Mouse (Mus musculus) cortical plate, adult 2 months (tissue): ENCODE measurements at regions not wholly inside any gene's neighbourhood (a gene's known extent, or its start where the extent isn't known, plus 50 kb on each side); places are given as distances from the start of the nearest gene placed in this dataset.

Source experiments
- H3K27ac ChIP-seq: fragments of 200-500 bp; 2 replicates; pipeline ENCODE4 v1.5.1; 2012; ENCODE audit warnings: low read length, control low read depth, inconsistent platforms; ENCODE audit not compliant: insufficient read depth
- H3K4me1 ChIP-seq: fragments of 200-500 bp; 2 replicates; pipeline ENCODE4 v1.6.1; 2011; ENCODE audit warnings: low read length; ENCODE audit not compliant: control insufficient read depth, insufficient read depth
- H3K4me3 ChIP-seq: fragments of 200-500 bp; 2 replicates; pipeline ENCODE4 v1.5.1; 2011; ENCODE audit warnings: mild to moderate bottlenecking, low read length, control low read depth; ENCODE audit not compliant: insufficient read depth
- CTCF ChIP-seq: fragments of 200-500 bp; IDR thresholded peaks from 2 replicates; pipeline ENCODE4 v1.5.1; 2011; ENCODE audit warnings: mild to moderate bottlenecking, control low read depth, low read length; ENCODE audit not compliant: insufficient read depth; ENCODE audit errors: extremely low read depth
- POLR2A ChIP-seq: fragments of 200-500 bp; IDR thresholded peaks from 2 replicates; pipeline ENCODE4 v1.6.1; 2011; ENCODE audit warnings: mild to moderate bottlenecking, low read length, control low read depth; ENCODE audit not compliant: insufficient read depth; ENCODE audit errors: extremely low read depth

DNA sequence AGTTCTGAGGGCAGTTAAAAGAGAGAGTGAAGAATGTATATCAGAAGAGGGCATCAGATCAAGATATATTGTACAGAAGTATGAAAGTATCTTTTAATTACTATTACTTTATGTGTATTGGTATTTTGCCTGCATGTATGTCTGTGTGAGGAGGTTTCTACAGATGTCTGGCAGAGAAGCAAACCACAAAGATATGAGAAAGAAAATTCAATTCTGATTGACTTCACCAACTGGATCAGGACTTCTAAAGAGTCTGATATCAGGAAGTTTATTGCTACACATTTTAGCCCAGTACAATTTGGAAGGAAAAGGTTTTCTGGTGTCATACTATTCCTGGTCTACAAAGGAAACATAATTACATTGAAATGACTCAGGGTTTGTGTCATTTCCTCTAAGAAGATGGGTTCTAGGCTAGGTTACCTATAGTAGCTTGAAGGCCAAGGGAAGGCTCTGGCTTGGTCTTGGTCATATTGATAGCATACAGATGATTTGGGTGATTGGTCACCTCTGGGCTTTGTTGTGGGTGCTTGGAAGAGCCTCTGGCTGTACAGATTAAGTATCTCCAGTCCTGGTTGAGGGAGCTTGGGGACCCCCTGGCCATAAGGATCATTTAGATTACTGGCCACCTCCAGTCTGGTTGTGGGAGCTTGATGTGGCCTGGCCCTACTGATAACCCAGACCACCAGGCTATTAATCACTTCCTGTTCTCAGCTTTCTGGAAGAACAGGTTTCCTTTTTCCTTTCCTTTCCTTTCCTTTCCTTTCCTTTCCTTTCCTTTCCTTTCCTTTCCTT lies 275.1 kb upstream of the Pkn2 start:
- no peaks in the 10 kb centered on the region for H3K4me1 ChIP-seq
- H3K27ac ChIP-seq, result no peak overlapping the region
- TF ChIP-seq POLR2A (no peak), CTCF (no peak)
- no peak overlapping the region for H3K4me3 ChIP-seq

GRCm38 (mm10) chr3:143156174-143156573 lies 274.4 kb upstream of the Pkn2 start:
- TF ChIP-seq POLR2A (no peak), CTCF (no peak)
- H3K4me1 ChIP-seq, result no peaks in the 10 kb centered on the region
- no peak overlapping the region for H3K4me3 ChIP-seq
- H3K27ac ChIP-seq, result no peak overlapping the region

DNA sequence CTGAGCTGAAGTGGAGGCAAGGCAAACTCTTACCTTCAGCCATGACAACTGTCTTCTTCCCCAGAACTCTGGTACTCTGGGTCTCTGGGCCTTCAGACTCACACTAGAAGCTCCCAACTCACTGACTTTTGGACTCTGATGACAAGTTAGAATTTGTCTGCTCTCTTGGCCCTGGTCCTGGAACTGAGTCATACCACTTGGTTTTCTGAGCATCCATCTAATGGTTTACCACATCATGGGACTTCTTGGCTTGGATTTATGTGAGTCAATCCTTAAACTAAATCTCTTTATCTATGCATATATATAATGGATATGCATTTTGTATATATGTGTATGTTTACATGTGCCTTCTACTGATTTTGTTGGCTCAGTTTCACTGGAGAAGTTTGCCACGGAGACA lies 273.8 kb upstream of the Pkn2 start:
- no peaks in the 10 kb centered on the region for H3K4me1 ChIP-seq
- no peak for TF ChIP-seq CTCF
- no peak for TF ChIP-seq POLR2A
- no peak overlapping the region for H3K4me3 ChIP-seq
- H3K27ac ChIP-seq, result no peak overlapping the region

GRCm38 (mm10) chr3:143147471-143147870 lies 265.7 kb upstream of the Pkn2 start:
- no peak overlapping the region for H3K27ac ChIP-seq
- H3K4me3 ChIP-seq, result no peak overlapping the region
- TF ChIP-seq CTCF, result no peak
- no peak for TF ChIP-seq POLR2A
- H3K4me1 ChIP-seq, result no peaks in the 10 kb centered on the region

GRCm38 (mm10) chr3:143138952-143139351 lies 257.1 kb upstream of the Pkn2 start:
- Histone ChIP-seq H3K4me3 (no peak overlapping the region), H3K4me1 (no peaks in the 10 kb centered on the region), H3K27ac (no peak overlapping the region)
- no peak for TF ChIP-seq CTCF
- TF ChIP-seq POLR2A, result no peak

GRCm38 (mm10) chr3:143134528-143134927 lies 252.7 kb upstream of the Pkn2 start:
- Histone ChIP-seq H3K4me3 (no peak overlapping the region), H3K27ac (no peak overlapping the region), H3K4me1 (no peaks in the 10 kb centered on the region)
- TF ChIP-seq POLR2A, result no peak
- TF ChIP-seq CTCF, result no peak

- Histone ChIP-seq H3K4me1 (no peaks in the 10 kb centered on the region), H3K27ac (no peak overlapping the region), H3K4me3 (no peak overlapping the region)
- TF ChIP-seq POLR2A (no peak), CTCF (no peak)
Measured at GRCm38 (mm10) chr3:143107733-143108291, 226.0 kb upstream of the Pkn2 start.

GRCm38 (mm10) chr3:143104734-143105133 lies 222.9 kb upstream of the Pkn2 start:
- no peak overlapping the region for H3K4me3 ChIP-seq
- no peaks in the 10 kb centered on the region for H3K4me1 ChIP-seq
- TF ChIP-seq POLR2A (no peak), CTCF (no peak)
- H3K27ac ChIP-seq, result no peak overlapping the region

GRCm38 (mm10) chr3:143103333-143103732 lies 221.5 kb upstream of the Pkn2 start:
- no peak for TF ChIP-seq CTCF
- no peak for TF ChIP-seq POLR2A

More at GRCm38 (mm10) chr3:143103333-143103732, 221.5 kb upstream of the Pkn2 start:
- no peak overlapping the region for H3K27ac ChIP-seq
- no peak overlapping the region for H3K4me3 ChIP-seq
- H3K4me1 ChIP-seq, result no peaks in the 10 kb centered on the region
